Mouse (Mus musculus): Measurements from ENCODE around the gene D630045J12Rik. TPM values are rescaled to one million over a fixed set of nuclear protein-coding genes. Genes with fewer than 3 reads are reported as not detected.

D630045J12Rik gene
- polyA plus RNA-seq, 1 experiment: 0.55 TPM

DNA sequence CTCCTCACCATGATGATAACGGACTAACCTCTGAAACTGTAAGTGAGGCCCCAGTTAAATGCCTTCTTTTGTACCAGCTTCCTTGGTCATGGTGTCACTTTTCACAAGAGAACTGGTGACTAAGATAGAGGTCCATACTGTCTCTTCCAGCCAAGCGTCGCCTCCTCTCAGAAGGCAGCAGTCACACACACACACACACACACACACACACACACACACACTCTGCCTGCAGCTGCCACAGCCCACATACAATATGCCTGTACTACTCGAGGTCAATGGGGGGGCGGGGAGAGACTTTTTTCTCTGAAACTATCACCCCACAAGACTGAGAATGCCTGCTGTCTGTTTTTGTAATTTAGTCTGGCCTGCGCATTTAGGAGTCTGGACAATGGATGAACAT lies 89.1 kb downstream of the D630045J12Rik start:
- Histone ChIP-seq H3K4me3 (replicated peaks; ENCODE audit: control insufficient read depth, low read depth, low read length) (no peak overlapping the region), H3K4me1 (ENCODE audit: control insufficient read depth, insufficient read depth, low read length) (no peaks in the 10 kb centered on the region), H3K27ac (ENCODE audit: control insufficient read depth, insufficient read depth, low read depth, low read length, poor library complexity) (no peak overlapping the region)
- 79% methylated on average over 6 of the region's 6 CpGs for WGBS
- TF ChIP-seq CTCF (IDR thresholded peaks at IDR 0.05; ENCODE audit: control insufficient read depth, insufficient read depth, low read length) (no peak), POLR2A (IDR thresholded peaks at IDR 0.05; ENCODE audit: borderline replicate concordance, control insufficient read depth, low read depth, low read length) (no peak)

GRCm38 (mm10) chr6:38162825-38163504 lies 90.8 kb downstream of the D630045J12Rik start:
- no peaks in the 10 kb centered on the region for H3K4me1 ChIP-seq (ENCODE audit: control insufficient read depth, insufficient read depth, low read length)
- no peak for TF ChIP-seq CTCF (IDR thresholded peaks at IDR 0.05; ENCODE audit: control insufficient read depth, insufficient read depth, low read length)
- no peak for TF ChIP-seq POLR2A (IDR thresholded peaks at IDR 0.05; ENCODE audit: borderline replicate concordance, control insufficient read depth, low read depth, low read length)
- no peak overlapping the region for H3K4me3 ChIP-seq (replicated peaks; ENCODE audit: control insufficient read depth, low read depth, low read length)
- 82% methylated on average over 14 of the region's 14 CpGs for WGBS
- H3K27ac ChIP-seq (ENCODE audit: control insufficient read depth, insufficient read depth, low read depth, low read length, poor library complexity): no peak overlapping the region

GRCm38 (mm10) chr6:38160556-38160955 lies 93.3 kb downstream of the D630045J12Rik start:
- WGBS: 53% methylated on average over 2 of the region's 2 CpGs
- Histone ChIP-seq H3K27ac (ENCODE audit: control insufficient read depth, insufficient read depth, low read depth, low read length, poor library complexity) (no peak overlapping the region), H3K4me1 (ENCODE audit: control insufficient read depth, insufficient read depth, low read length) (no peaks in the 10 kb centered on the region), H3K4me3 (replicated peaks; ENCODE audit: control insufficient read depth, low read depth, low read length) (no peak overlapping the region)
- TF ChIP-seq POLR2A (IDR thresholded peaks at IDR 0.05; ENCODE audit: borderline replicate concordance, control insufficient read depth, low read depth, low read length) (no peak), CTCF (IDR thresholded peaks at IDR 0.05; ENCODE audit: control insufficient read depth, insufficient read depth, low read length) (no peak)

DNA sequence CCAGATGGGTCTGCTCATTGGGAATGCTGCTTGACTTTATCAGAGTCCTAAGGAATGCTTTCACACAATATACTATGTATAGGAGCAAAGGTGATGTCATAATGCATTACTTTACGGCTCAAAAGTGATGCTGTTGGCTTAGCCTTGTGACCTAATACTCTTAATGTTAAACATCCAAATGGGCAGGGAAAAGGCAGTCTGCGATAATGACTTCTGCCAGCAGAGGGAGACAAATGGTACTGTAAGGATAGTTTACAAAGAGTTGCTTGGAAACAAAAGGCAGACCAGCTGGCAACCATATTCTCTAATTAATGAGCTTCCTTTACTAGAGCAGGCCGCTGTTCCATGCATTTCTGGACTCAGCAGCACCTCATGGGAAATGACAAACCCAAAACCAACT lies 93.7 kb downstream of the D630045J12Rik start:
- Histone ChIP-seq H3K27ac (ENCODE audit: control insufficient read depth, insufficient read depth, low read depth, low read length, poor library complexity) (no peak overlapping the region), H3K4me3 (replicated peaks; ENCODE audit: control insufficient read depth, low read depth, low read length) (no peak overlapping the region), H3K4me1 (ENCODE audit: control insufficient read depth, insufficient read depth, low read length) (no peaks in the 10 kb centered on the region)
- WGBS: 10% methylated on average over 3 of the region's 3 CpGs
- TF ChIP-seq POLR2A (IDR thresholded peaks at IDR 0.05; ENCODE audit: borderline replicate concordance, control insufficient read depth, low read depth, low read length) (no peak), CTCF (IDR thresholded peaks at IDR 0.05; ENCODE audit: control insufficient read depth, insufficient read depth, low read length) (no peak; the same call in 1 of the 2 replicates)

DNA sequence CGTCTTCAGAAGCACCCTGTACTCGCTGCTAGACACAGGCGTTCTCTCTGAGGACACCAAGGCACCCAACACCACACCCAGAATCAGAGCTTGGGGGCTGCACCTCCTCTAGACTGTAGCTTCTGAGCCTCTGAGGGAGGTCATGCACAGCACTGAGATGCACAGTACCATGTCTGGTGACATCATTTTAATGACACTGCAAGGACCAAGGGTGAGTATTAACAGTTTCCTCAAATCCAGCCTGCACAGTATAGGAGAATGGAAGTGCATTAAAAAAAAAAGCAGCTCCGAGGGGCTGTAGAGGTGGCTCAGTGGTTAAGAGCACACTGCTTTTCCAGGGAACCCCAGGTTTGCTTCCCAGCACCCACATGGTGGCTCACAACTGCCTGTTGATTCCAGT lies 94.2 kb downstream of the D630045J12Rik start:
- WGBS: 69% methylated on average over 4 of the region's 4 CpGs
- no peak overlapping the region for H3K4me3 ChIP-seq (replicated peaks; ENCODE audit: control insufficient read depth, low read depth, low read length)
- H3K27ac ChIP-seq (ENCODE audit: control insufficient read depth, insufficient read depth, low read depth, low read length, poor library complexity): no peak overlapping the region
- H3K4me1 ChIP-seq (ENCODE audit: control insufficient read depth, insufficient read depth, low read length): no peaks in the 10 kb centered on the region
- TF ChIP-seq POLR2A (IDR thresholded peaks at IDR 0.05; ENCODE audit: borderline replicate concordance, control insufficient read depth, low read depth, low read length) (no peak), CTCF (IDR thresholded peaks at IDR 0.05; ENCODE audit: control insufficient read depth, insufficient read depth, low read length) (no peak)

GRCm38 (mm10) chr6:38157925-38158324 lies 95.9 kb downstream of the D630045J12Rik start:
- TF ChIP-seq POLR2A (IDR thresholded peaks at IDR 0.05; ENCODE audit: borderline replicate concordance, control insufficient read depth, low read depth, low read length) (no peak), CTCF (IDR thresholded peaks at IDR 0.05; ENCODE audit: control insufficient read depth, insufficient read depth, low read length) (no peak)
- H3K4me3 ChIP-seq (replicated peaks; ENCODE audit: control insufficient read depth, low read depth, low read length): no peak overlapping the region
- no peaks in the 10 kb centered on the region for H3K4me1 ChIP-seq (ENCODE audit: control insufficient read depth, insufficient read depth, low read length)
- no peak overlapping the region for H3K27ac ChIP-seq (ENCODE audit: control insufficient read depth, insufficient read depth, low read depth, low read length, poor library complexity)
- WGBS: 87% methylated on average over 16 of the region's 16 CpGs

- no peak for TF ChIP-seq POLR2A (IDR thresholded peaks at IDR 0.05; ENCODE audit: borderline replicate concordance, control insufficient read depth, low read depth, low read length)
- TF ChIP-seq CTCF (IDR thresholded peaks at IDR 0.05; ENCODE audit: control insufficient read depth, insufficient read depth, low read length): no peak
- H3K4me3 ChIP-seq (replicated peaks; ENCODE audit: control insufficient read depth, low read depth, low read length): no peak overlapping the region
- WGBS: 85% methylated on average over 5 of the region's 5 CpGs
Observed at GRCm38 (mm10) chr6:38156204-38156603, 97.6 kb downstream of the D630045J12Rik start.

DNA sequence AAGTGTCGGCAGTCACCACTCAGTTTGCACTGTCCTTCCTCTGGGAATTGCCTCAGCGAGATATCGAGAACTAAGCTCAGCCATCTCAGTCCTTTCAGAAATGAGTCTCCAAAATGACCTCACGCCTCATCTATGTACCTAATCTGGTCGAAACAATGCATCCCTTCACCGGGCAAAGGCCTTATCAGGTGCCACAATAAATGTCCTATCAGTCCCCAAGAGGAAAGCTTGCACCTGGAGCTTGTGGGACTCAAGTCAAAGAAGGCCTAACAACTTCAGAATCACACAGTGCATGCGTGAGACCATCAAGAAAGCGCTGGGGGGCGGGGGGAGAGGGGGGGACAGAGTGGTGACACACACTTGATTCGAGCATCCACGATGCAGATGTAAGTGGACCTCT lies 101.5 kb downstream of the D630045J12Rik start:
- Histone ChIP-seq H3K4me1 (ENCODE audit: control insufficient read depth, insufficient read depth, low read length) (no peaks in the 10 kb centered on the region), H3K4me3 (replicated peaks; ENCODE audit: control insufficient read depth, low read depth, low read length) (no peak overlapping the region), H3K27ac (ENCODE audit: control insufficient read depth, insufficient read depth, low read depth, low read length, poor library complexity) (no peak overlapping the region)
- TF ChIP-seq CTCF (IDR thresholded peaks at IDR 0.05; ENCODE audit: control insufficient read depth, insufficient read depth, low read length): no peak
- no peak for TF ChIP-seq POLR2A (IDR thresholded peaks at IDR 0.05; ENCODE audit: borderline replicate concordance, control insufficient read depth, low read depth, low read length)
- WGBS: 67% methylated on average over 11 of the region's 11 CpGs

More at GRCm38 (mm10) chr6:38156204-38156603, 97.6 kb downstream of the D630045J12Rik start:
- no peaks in the 10 kb centered on the region for H3K4me1 ChIP-seq (ENCODE audit: control insufficient read depth, insufficient read depth, low read length)
- H3K27ac ChIP-seq (ENCODE audit: control insufficient read depth, insufficient read depth, low read depth, low read length, poor library complexity): no peak overlapping the region
